11 mouse cellular contexts compared by ENCODE assay signal in the genomic region with DNA sequence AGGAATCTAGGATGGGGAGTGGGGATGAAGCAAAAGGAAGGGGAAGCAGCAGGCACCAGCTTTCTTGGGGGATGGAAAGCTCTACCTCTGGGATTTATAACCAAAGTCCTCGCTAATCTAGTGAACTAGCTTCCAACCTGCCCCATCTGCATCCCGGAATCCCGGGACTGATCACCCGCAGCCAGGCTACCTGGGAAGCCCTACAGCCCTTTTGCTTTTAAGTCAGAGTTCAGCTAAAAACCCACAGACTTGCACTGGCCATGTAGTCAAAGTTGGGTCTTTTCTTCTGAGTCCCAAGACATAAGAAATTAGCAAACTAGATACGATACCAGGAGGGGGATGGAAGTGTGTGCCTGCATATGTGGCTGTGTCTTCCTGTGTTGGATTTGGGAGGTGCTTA. TPM values are rescaled to one million over a fixed set of nuclear protein-coding genes. Genes with fewer than 3 reads are reported as not detected.
DNase-seq lines count a peak whose midpoint lies in the region; ATAC-seq and TF ChIP-seq lines count a peak whose summit lies in the region.
"Had no signal": no experiment of that assay in that cellular context is flagged by ENCODE, and none has a peak within 500 bp of the region (broad histone marks: within the 10 kb centered on the region; RNA-seq: fewer than 3 reads in every experiment).

No protein-coding gene starts in this region.

- H3K27ac ChIP-seq in heart, postnatal 0 days (ENCODE audit: low read depth): no peak overlapping the region
- H3K27ac ChIP-seq in limb, embryonic 11.5 days (replicated peaks; ENCODE audit: low read depth, low read length): no peak overlapping the region
- no peak overlapping the region for H3K27ac ChIP-seq in stomach, postnatal 0 days (replicated peaks)
- H3K27ac ChIP-seq: midbrain, embryonic 13.5 days had no signal

- H3K9ac ChIP-seq in heart, postnatal 0 days (replicated peaks; ENCODE audit: low read depth, low read length): no peak overlapping the region
- H3K9ac ChIP-seq in limb, embryonic 11.5 days (ENCODE audit: low read length): no peak overlapping the region
- H3K9ac ChIP-seq in stomach, postnatal 0 days (ENCODE audit: low read length): no peak overlapping the region
- H3K9ac ChIP-seq: midbrain, embryonic 13.5 days had no signal

- ATAC-seq in heart, postnatal 0 days (ENCODE audit: insufficient read depth, low read depth): no peak
- no peak for ATAC-seq in limb, embryonic 11.5 days (ENCODE audit: insufficient number of reproducible peaks, low FRiP score, low TSS enrichment, low read depth)
- no peak for ATAC-seq in stomach, postnatal 0 days (ENCODE audit: low FRiP score, low TSS enrichment)
- ATAC-seq: inflammation-experienced regulatory T-cells, adult 6 months; midbrain, embryonic 13.5 days had no signal

- DNase-seq in heart, postnatal 0 days (ENCODE audit: low spot score): no peak
- no peak for DNase-seq in heart, postnatal 25 days (ENCODE audit: low spot score)
- DNase-seq in retina, embryonic 14.5 days (ENCODE audit: low spot score): peak; percentile 18
- no peak for DNase-seq in retina, postnatal 1 day
- DNase-seq in limb, embryonic 11.5 days (ENCODE audit: low spot score): peak; percentile 42
- DNase-seq in stomach, postnatal 0 days (ENCODE audit: low spot score): no peak
- no peak for DNase-seq in adrenal gland, postnatal 10 days
- no peak for DNase-seq in layer of hippocampus, postnatal 10 days (ENCODE audit: low spot score in 2 of 2)
- DNase-seq: adrenal gland, adult 8-10 months had no signal

- H3K36me3 ChIP-seq in heart, postnatal 0 days (replicated peaks; ENCODE audit: control insufficient read depth, insufficient read depth, low read length): no peaks in the 10 kb centered on the region
- no peaks in the 10 kb centered on the region for H3K36me3 ChIP-seq in limb, embryonic 11.5 days (ENCODE audit: control insufficient read depth, insufficient read depth, low read length)
- H3K36me3 ChIP-seq in stomach, postnatal 0 days (ENCODE audit: control insufficient read depth, insufficient read depth, low read length): no peaks in the 10 kb centered on the region
- H3K36me3 ChIP-seq: midbrain, embryonic 13.5 days had no signal

- intact Hi-C loops in heart, postnatal 25 days (cut with DNase I): loop anchor here (5.0 to 10.0 kb wide), 2 partner anchors 652 to 1495 kb away; no protein-coding TSS in a partner anchor

- H3K27me3 ChIP-seq in heart, postnatal 0 days (ENCODE audit: control insufficient read depth, insufficient read depth, low read length): peaks cover 68% of the 10 kb centered on the region
- peaks cover 59% of the 10 kb centered on the region for H3K27me3 ChIP-seq in limb, embryonic 11.5 days (ENCODE audit: control insufficient read depth, insufficient read depth, low read length)
- H3K27me3 ChIP-seq in stomach, postnatal 0 days (ENCODE audit: control insufficient read depth, insufficient read depth, low read length): peaks cover 5% of the 10 kb centered on the region; the same call in 1 of the 2 replicates

- H3K9me3 ChIP-seq in heart, postnatal 0 days (replicated peaks; ENCODE audit: control insufficient read depth, low read length): no peaks in the 10 kb centered on the region
- H3K9me3 ChIP-seq in limb, embryonic 11.5 days (ENCODE audit: control insufficient read depth, low read length): no peaks in the 10 kb centered on the region
- H3K9me3 ChIP-seq in stomach, postnatal 0 days (ENCODE audit: control insufficient read depth, low read length): no peaks in the 10 kb centered on the region
- H3K9me3 ChIP-seq: midbrain, embryonic 13.5 days had no signal

- H3K4me2 ChIP-seq in heart, postnatal 0 days (ENCODE audit: low read depth, low read length): no peak overlapping the region
- H3K4me2 ChIP-seq in limb, embryonic 11.5 days (ENCODE audit: low read depth, severe bottlenecking): no peak overlapping the region
- peak overlapping the region; percentile 15 for H3K4me2 ChIP-seq in stomach, postnatal 0 days (replicated peaks; ENCODE audit: low read depth)
- H3K4me2 ChIP-seq: midbrain, embryonic 13.5 days had no signal

- H3K4me1 ChIP-seq in heart, postnatal 0 days (ENCODE audit: control insufficient read depth, insufficient read depth): peaks cover 7% of the 10 kb centered on the region; the same call in 1 of the 2 replicates
- peaks cover 9% of the 10 kb centered on the region for H3K4me1 ChIP-seq in limb, embryonic 11.5 days (ENCODE audit: control insufficient read depth, insufficient read depth, low read length)
- no peaks in the 10 kb centered on the region for H3K4me1 ChIP-seq in stomach, postnatal 0 days (replicated peaks; ENCODE audit: control insufficient read depth, insufficient read depth)

- H3K4me3 ChIP-seq in heart, postnatal 0 days (ENCODE audit: low read depth, low read length): 0 out of 2 replicates have a peak overlapping the region, but pooled peaks have one; percentile 8
- H3K4me3 ChIP-seq in limb, embryonic 11.5 days (ENCODE audit: low read depth, low read length): no peak overlapping the region
- H3K4me3 ChIP-seq in stomach, postnatal 0 days (ENCODE audit: low read depth, low read length): peak overlapping the region; percentile 13

- TF ChIP-seq CTCF in heart, postnatal 0 days (IDR thresholded peaks at IDR 0.05; ENCODE audit: low read depth): no peak
- no peak for TF ChIP-seq CTCF in stomach, postnatal 0 days (IDR thresholded peaks at IDR 0.05; ENCODE audit: low read depth)

- WGBS in heart, postnatal 0 days: 15% methylated on average over 5 of the region's 5 CpGs
- WGBS in limb, embryonic 11.5 days: 5% methylated on average over 5 of the region's 5 CpGs
- 31% methylated on average over 5 of the region's 5 CpGs for WGBS in stomach, postnatal 0 days

- TF ChIP-seq EP300 in heart, postnatal 0 days (IDR thresholded peaks at IDR 0.05; ENCODE audit: low read depth): no peak
- no peak for TF ChIP-seq EP300 in stomach, postnatal 0 days (optimal IDR thresholded peaks at IDR 0.05)

RNA-seq across cellular contexts. Expression of gene Tshz3, which starts 5.5 kb away (rescaled TPM):
- 0.62 and 1.3 TPM in 2 replicates for total RNA-seq in heart, postnatal 0 days (2014; rRNA removed; ENCODE audit: low replicate concordance)
- 1.3 TPM in 2 replicates for polyA plus RNA-seq in heart, postnatal 0 days (2015; fragmentation: Nextera tagmentation; extraction: Ambion mirVana)
- 1 to 10 TPM; 3.8 to 4.8 TPM for total RNA-seq in heart, postnatal 25 days (2021)
- polyA plus RNA-seq in limb, embryonic 11.5 days (2014; fragmentation: Nextera tagmentation; extraction: Ambion mirVana): 10.9 and 11.0 TPM in 2 replicates
- polyA plus RNA-seq in stomach, postnatal 0 days (2015; fragmentation: Nextera tagmentation; extraction: Ambion mirVana): 4.3 and 4.4 TPM in 2 replicates
- total RNA-seq in adrenal gland, postnatal 10 days (2021): 1 to 10 TPM; 5.1 to 6.1 TPM
- total RNA-seq in layer of hippocampus, postnatal 10 days (2021): 10 to 100 TPM; 20.0 to 25.9 TPM

Comparison
In these comparisons a context has a peak if more than half of its experiments do, and no peak if none do; other contexts are left out.
1. DNase-seq: peak in retina, embryonic 14.5 days (single experiment) and limb, embryonic 11.5 days (single experiment); none in heart, postnatal 0 days (single experiment), heart, postnatal 25 days (single experiment), retina, postnatal 1 day (single experiment), stomach, postnatal 0 days (single experiment), adrenal gland, postnatal 10 days (single experiment) and layer of hippocampus, postnatal 10 days (0 of 2).